Mouse (Mus musculus): ENCODE data around the gene Ndufs7.

GRCm38 (mm10) chr10:80220676-80221075 lies 28.2 kb upstream of the Ndufs7 start:
- TF ChIP-seq POLR2A (IDR thresholded peaks at IDR 0.05; ENCODE audit: low read depth, low read length) = no peak
- no peak for TF ChIP-seq CTCF (IDR thresholded peaks at IDR 0.05; ENCODE audit: extremely low read depth, insufficient read depth, insufficient read length, insufficient replicate concordance)

Measured in spleen, adult 2 months (tissue).